Mouse (Mus musculus): ENCODE measurements around the gene Ldb2.

DNA sequence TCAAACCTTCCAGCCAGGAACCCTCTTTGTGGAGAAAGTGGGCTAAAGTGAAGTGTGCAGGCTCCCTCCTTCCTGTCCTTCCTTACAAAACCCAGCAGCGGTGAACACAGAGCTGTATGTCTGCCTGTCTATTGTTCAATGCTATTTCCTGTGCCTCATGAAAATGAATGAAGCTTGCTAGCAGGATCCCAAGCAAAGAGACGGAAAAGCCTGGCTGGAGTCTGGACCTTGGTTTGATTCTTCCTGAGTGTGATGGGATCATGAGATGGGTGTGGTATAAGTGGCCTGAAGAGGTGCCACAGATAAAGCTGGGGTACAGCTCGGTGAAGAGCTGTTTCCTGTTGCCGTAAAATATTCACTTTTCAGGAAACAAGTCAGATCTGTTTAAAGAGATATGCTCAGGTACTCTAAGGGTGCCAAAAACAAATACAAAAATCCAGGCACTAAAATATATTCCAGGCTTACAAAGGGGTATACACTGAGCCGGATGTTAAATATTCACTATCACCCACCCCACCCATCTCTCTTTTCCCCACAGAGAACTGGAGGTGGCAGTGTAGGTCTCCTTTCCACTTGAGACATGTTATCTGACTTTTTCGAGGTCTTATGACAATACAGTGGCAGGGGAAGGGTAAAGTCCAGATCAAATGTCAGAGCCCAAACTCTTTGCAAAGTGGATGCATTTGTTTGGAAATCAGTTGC is 92.3 kb downstream of the Ldb2 start:
- TF ChIP-seq MEF2A (IDR thresholded peaks at IDR 0.05; ENCODE audit: extremely low read depth, insufficient replicate concordance, low read depth, low read length, poor library complexity, severe bottlenecking) (no peak), CHD2 (IDR thresholded peaks at IDR 0.05; ENCODE audit: low read length) (no peak), TCF12 (IDR thresholded peaks at IDR 0.05; ENCODE audit: low read depth, low read length) (no peak), POLR2A (IDR thresholded peaks at IDR 0.05; ENCODE audit: control insufficient read depth in 1 of 2, insufficient read depth in 1 of 2, low read depth in 1 of 2, low read length in 2 of 2, poor library complexity in 1 of 2) (no peak), NRF1 (IDR thresholded peaks at IDR 0.05; ENCODE audit: insufficient read depth, low read depth, low read length, poor library complexity, severe bottlenecking) (no peak)
